Mouse (Mus musculus) left cerebral cortex, postnatal 25 days (tissue): ENCODE measurements at regions not wholly inside any gene's neighbourhood (a gene's known extent, or its start where the extent isn't known, plus 50 kb on each side); places are given as distances from the start of the nearest gene placed in this dataset.

Experiments used
- DNase-seq, 2 experiments: peaks; one replicate each; pipeline ENCODE4 v3.0.0; 2022; ENCODE audit warnings: low spot score in 2 of 2, mixed read lengths in 1 of 2
- intact Hi-C: fragments of 180-260 bp; cut with DNase I; formaldehyde crosslinking; loops from one replicate; pipeline ENCODE4 v1.15.1; 2025

- DNase-seq = no peak
- intact Hi-C loops = no loop called here
Measured at GRCm38 (mm10) chr4:45600520-45600919, 68.2 kb upstream of the Shb start.

DNA sequence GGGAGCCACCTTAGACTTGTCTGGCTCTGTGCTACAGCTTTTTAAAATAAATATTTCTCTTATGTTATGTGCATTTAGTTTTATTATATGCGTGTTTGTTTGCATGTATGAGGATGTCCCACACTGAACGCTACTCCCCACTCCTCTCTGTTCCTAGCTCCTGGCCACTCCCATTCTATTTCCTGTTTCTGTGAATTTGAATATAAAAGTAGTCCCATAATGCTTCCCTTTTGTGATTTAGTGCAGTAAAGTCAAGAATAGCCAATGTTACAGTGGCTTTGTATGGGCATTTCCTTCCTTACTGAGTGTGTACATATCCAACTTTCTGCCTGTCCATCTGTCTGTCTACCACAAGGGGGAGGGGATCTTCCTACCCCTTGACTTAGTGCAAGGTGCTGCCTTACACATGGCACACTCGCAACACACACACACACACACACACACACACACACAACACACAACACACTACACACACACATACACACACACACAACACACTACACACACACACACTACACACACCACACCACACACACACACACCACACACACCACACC lies 61.2 kb upstream of the Shb start:
- intact Hi-C loops = no loop called here
- no peak for DNase-seq

DNA sequence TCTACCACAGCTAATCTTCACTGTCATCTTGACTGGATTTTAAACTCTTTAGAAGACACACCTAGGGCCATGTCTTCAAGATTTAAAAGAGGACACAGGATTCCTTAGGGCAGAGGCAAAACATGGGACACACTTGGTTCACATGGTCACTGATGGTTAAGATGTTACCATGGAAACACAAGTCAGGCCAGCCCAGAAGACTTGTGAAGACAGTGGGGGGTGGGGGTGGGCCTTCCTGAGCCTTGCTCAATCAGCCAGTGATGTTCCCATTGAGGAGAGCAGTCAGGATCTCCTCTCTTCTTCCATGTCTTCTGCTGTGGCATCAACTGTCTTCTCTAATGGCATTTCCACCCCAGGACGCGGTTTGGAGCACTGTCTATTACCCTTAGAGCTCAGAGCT lies 60.5 kb upstream of the Shb start:
- intact Hi-C loops = no loop called here
- DNase-seq = no peak

GRCm38 (mm10) chr4:45591405-45592315 lies 59.4 kb upstream of the Shb start:
- intact Hi-C loops = no loop called here

GRCm38 (mm10) chr4:45590836-45591235 lies 58.6 kb upstream of the Shb start:
- intact Hi-C loops = no loop called here
- DNase-seq = no peak

More at GRCm38 (mm10) chr4:45591405-45592315, 59.4 kb upstream of the Shb start:
- no peak for DNase-seq

GRCm38 (mm10) chr4:45588322-45588721 lies 56.1 kb upstream of the Shb start:
- no peak for DNase-seq
- intact Hi-C loops = no loop called here

DNA sequence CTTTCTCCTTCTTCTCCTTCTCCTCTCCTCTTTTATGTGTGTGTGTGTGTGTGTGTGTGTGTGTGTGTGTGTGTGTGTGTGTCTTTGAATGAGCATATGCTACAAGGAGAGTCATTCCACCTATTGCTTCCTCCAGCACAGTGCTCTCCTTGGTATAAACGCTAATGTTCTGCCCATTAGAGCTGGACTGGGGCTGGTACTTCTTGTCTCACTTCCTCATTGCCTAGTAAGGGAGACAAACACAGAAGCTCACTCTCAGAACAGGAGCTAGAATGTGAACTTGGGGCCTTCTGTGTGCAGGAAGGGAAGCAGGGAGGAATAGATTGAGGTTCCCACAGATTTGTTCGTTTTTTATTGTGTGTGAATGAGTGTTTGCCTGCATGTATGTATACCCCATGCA lies 54.9 kb upstream of the Shb start:
- intact Hi-C loops = no loop called here
- DNase-seq = no peak

- DNase-seq = no peak
- intact Hi-C loops = no loop called here
Measured at GRCm38 (mm10) chr4:45586310-45586709, 54.0 kb upstream of the Shb start.

DNA sequence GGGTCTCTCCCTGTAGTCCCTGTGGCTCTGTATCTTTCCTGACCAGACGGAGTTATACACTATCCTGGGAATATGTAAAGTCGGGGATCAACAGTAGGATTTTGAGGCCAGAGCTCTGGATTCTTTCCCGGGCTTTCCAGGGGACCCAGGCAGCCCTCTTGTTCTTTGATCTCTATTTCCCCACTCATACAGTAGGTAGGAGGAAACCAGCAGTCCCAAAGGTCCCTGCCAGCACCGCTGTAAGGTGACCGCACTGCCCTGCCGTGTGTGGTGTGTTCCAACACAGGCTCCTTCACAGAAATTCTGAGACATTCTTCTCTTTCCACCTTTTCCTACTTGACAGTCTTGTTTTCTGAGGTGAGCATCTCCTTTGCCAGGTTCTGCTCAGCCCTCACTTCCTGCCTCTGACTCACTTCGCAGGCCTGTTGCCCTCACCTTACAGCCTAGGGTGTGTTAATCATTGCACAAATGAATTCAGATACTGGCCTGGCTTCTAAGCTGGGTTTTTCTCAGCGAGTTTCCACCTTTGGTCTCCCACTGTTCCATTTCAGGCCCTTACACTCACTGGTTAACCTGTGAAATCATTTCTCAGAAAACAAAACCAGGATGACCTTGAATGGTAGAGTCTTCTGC lies 53.0 kb upstream of the Shb start:
- intact Hi-C loops = no loop called here

DNA sequence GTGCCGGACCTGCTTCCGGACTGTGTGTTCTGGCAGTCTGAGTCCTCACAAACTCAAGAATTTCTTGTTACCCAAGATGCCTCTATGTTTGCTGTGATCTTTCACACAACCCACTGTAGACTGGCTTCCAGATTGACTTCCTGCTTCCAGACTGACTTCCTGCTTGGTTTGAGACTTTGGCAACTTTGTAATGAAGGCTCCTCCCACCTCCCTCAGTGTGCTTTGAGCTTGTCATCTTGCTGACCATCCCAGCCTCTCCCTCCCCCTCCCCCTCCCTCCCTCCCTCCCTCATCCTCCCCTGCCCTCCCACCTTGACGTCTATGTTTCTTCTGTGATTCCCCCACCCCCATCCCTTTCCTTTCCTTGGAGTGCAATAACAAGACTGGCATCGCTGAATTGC lies 51.7 kb upstream of the Shb start:
- intact Hi-C loops = no loop called here
- no peak for DNase-seq

More for the DNA sequence above, 53.0 kb upstream of the Shb start:
- DNase-seq = no peak

DNA sequence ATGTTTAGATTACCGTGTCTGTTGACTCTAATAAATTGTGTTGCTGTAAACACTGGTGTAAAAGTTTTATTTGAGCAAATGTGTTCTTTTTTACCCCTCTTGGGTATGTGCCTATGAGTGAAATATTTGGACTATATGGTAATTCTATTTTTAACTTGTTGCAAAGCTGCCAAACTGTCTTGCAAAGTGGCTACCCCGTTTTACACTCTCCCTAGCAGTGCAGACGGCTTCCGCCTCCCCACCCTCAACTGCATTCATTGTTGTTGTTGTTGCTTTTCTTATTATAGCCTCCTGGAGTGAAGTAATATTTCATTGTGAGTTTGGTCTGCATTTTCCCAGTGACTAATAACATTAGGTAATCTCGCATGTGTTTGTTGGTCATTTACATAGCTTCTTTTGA lies 50.2 kb upstream of the Shb start:
- no peak for DNase-seq
- intact Hi-C loops = no loop called here
